Mouse (Mus musculus) C2C12 (cell line): Measurements from ENCODE around the gene Hist1h2ag. TPM values are rescaled to one million over a fixed set of nuclear protein-coding genes. Genes with fewer than 3 reads are reported as not detected.
"Not testable (repeated sequence)": the region's sequence is repeated elsewhere in the genome, so short reads cannot be mapped to it uniquely, and the experiment has no call there.

ENCODE experiments used
- H3K27me3 ChIP-seq: one replicate; pipeline ENCODE4 v1.6.1; 2011; ENCODE audit not compliant: control insufficient read depth, insufficient read depth, insufficient read length
- H3K36me3 ChIP-seq: one replicate; pipeline ENCODE4 v1.6.1; 2011; ENCODE audit not compliant: control insufficient read depth, insufficient read depth
- H3K4me3 ChIP-seq: one replicate; pipeline ENCODE4 v1.5.1; 2011; ENCODE audit warnings: mild to moderate bottlenecking, control low read depth; ENCODE audit not compliant: poor library complexity, insufficient read depth, severe bottlenecking
- H3K79me2 ChIP-seq: one replicate; pipeline ENCODE4 v1.6.1; 2011; ENCODE audit not compliant: control insufficient read depth, insufficient read depth
- H3K79me3 ChIP-seq: one replicate; pipeline ENCODE4 v1.6.1; 2011; ENCODE audit warnings: low read depth, control low read depth
- H3ac ChIP-seq: one replicate; pipeline ENCODE3; 2011; ENCODE audit warnings: low read depth; ENCODE audit not compliant: control insufficient read depth, insufficient read length
- CEBPB ChIP-seq: IDR thresholded peaks from one replicate; pipeline ENCODE4 v1.6.1; 2011; ENCODE audit warnings: low read depth, mild to moderate bottlenecking, control low read depth, moderate library complexity
- CTCF ChIP-seq: IDR thresholded peaks from one replicate; pipeline ENCODE4 v1.5.1; 2011; ENCODE audit not compliant: control insufficient read depth, insufficient read depth, insufficient read length
- FOSL1 ChIP-seq: IDR thresholded peaks from one replicate; pipeline ENCODE4 v1.8.0; 2011; ENCODE audit warnings: mild to moderate bottlenecking, low read length; ENCODE audit not compliant: poor library complexity, insufficient read depth, severe bottlenecking
- MAX ChIP-seq: IDR thresholded peaks from one replicate; pipeline ENCODE4 v1.6.1; 2011; ENCODE audit warnings: mild to moderate bottlenecking, control low read depth
- MYOD1 ChIP-seq: IDR thresholded peaks from one replicate; pipeline ENCODE4 v1.6.1; 2011; ENCODE audit warnings: low read depth; ENCODE audit not compliant: control insufficient read depth, insufficient read length
- MYOG ChIP-seq: IDR thresholded peaks from one replicate; pipeline ENCODE4 v1.6.1; 2011; ENCODE audit not compliant: control insufficient read depth, insufficient read length; ENCODE audit errors: extremely low read depth
- USF1 ChIP-seq: IDR thresholded peaks from one replicate; pipeline ENCODE4 v1.6.1; 2011; ENCODE audit warnings: low read depth, mild to moderate bottlenecking, control low read depth, moderate library complexity
- long read RNA-seq, 2 experiments: library from polyadenylated mRNA; unstranded; transcript quantifications; one replicate each; pipeline ENCODE4 v2.0.0; 2019 to 2020
- polyA plus RNA-seq: library from polyadenylated mRNA; unstranded; fragments of >200 nt; fragmentation: generic; extraction: Trizol; gene quantifications from one replicate; pipeline ENCODE4 v1.2.1, GENCODE M21; 2012; ENCODE audit warnings: missing spikeins

Hist1h2ag gene
- polyA plus RNA-seq, result 9.8 TPM
- long read RNA-seq, experiment 1, transcript Hist1h2ag-201 (1 exons, 485 nt), result major isoform, 6 of 6 reads
- long read RNA-seq, experiment 1, partial matches to known transcripts, result 0 of 6 reads
- long read RNA-seq, experiment 1, other reads (novel, unspliced or antisense), result 0 of 6 reads
- long read RNA-seq, experiment 2, result 0 reads

DNA sequence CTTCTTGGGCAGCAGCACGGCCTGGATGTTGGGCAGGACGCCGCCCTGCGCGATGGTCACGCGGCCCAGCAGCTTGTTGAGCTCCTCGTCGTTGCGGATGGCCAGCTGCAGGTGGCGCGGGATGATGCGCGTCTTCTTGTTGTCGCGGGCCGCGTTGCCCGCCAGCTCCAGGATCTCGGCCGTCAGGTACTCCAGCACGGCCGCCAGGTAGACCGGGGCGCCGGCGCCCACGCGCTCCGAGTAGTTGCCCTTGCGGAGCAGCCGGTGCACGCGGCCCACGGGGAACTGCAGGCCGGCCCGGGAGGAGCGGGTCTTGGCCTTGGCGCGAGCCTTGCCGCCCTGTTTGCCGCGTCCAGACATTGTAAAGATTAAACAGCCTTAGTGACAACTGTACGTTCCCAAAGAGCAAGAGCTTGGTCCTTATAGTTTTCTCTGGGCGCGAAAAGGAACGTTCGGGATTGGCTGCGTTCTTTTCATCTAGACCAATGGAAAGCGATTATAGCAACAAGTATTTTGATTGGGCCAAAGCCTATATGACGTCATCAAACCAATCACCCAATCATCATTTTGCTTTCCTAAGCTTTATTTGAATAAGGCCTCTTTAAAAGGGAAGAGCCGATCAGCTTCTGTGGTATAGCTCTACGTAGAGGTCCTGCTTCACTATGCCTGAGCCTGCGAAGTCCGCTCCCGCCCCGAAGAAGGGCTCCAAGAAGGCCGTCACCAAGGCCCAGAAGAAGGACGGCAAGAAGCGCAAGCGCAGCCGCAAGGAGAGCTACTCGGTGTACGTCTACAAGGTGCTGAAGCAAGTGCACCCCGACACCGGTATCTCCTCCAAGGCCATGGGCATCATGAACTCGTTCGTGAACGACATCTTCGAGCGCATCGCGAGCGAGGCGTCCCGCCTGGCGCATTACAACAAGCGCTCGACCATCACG is at the start of gene Hist1h2ag, which contains the start of gene Hist1h2bj:
Hist1h2ag (minus strand) TSS at position 377 of the 935 bp plus-strand sequence.
Hist1h2bj (plus strand) TSS at position 647 of the 935 bp plus-strand sequence.
- H3K79me2 ChIP-seq, H3K36me3 ChIP-seq, H3K79me3 ChIP-seq, H3K27me3 ChIP-seq: not testable (repeated sequence)
- Histone ChIP-seq H3K4me3 (peak within 1 kb of the TSS; percentile 15), H3ac (peak within 1 kb of the TSS; percentile 87)

DNA sequence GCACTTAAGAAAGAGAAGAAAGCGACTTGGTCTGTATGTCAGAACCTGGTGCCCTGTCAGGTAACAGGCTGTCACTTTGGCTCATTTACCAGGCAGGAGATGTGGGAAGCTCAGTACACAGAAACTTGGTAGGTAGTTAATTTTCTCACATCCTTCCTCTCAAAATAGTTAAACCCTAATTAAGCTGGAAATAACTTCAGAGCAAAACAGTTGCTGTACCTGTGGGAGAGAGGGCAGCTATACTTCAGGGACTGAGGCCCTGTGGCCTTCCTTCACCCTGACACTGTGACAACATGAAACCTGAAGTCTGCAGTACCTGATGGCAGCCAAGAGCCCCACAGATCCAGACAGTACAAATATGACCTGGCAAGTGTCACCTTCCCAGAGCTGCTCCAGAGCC is 41.4 kb upstream of the Hist1h2ag start, which contains the start of gene Vmn1r188:
Vmn1r188 (plus strand) TSS at position 301 of the 400 bp plus-strand sequence.
- not testable (repeated sequence) for H3K79me2 ChIP-seq, H3K27me3 ChIP-seq, H3K79me3 ChIP-seq, H3ac ChIP-seq, H3K36me3 ChIP-seq, H3K4me3 ChIP-seq

DNA sequence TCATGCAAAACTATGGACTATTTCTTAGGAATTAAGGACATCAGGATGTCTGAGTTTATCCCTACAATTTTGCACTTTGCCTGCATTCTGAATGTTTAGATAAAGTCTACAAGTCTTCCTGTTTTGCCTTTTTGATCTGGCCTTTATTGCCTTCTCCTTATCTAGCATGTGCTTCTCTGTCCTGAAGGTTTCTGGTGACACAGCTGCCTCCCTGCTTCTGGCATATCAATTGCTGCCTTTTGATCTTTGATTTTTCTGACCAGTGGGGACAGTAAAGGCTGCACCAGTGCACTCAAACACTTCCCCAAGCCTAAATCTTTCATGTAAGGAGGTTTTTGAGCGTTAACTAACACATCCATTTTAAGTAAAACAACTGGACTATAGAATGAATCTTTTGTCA is 20.7 kb upstream of the Hist1h2ag start:
- Histone ChIP-seq H3K27me3 (no peaks in the 10 kb centered on the region), H3K4me3 (no peak overlapping the region), H3K79me3 (no peaks in the 10 kb centered on the region), H3K79me2 (no peaks in the 10 kb centered on the region), H3ac (no peak overlapping the region), H3K36me3 (no peaks in the 10 kb centered on the region)
- TF ChIP-seq FOSL1, result no peak
- TF ChIP-seq MYOG, result no peak
- no peak for TF ChIP-seq CTCF
- no peak for TF ChIP-seq MYOD1
- TF ChIP-seq CEBPB, result no peak
- TF ChIP-seq MAX, result no peak
- TF ChIP-seq USF1, result no peak

DNA sequence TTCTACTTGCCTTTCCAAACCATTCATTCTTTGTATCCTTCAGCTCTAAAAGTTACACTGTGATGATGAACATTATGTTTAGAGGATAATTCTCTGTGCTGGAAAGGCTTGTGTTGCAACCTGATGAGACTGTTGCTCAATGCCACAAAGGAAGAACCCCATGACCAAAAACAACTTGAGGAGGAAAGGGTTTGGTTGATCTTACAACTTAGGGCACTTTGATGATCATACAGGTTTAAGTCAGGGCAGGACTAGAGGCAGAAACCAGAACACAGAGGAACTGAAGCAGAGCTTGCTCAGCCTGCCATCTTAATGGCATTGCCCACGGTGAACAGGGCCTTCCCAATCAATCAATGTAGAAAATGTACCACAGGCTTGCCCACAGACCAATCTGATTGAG is 18.7 kb upstream of the Hist1h2ag start:
- Histone ChIP-seq H3K79me3 (no peaks in the 10 kb centered on the region), H3ac (no peak overlapping the region), H3K79me2 (no peaks in the 10 kb centered on the region), H3K36me3 (no peaks in the 10 kb centered on the region), H3K4me3 (no peak overlapping the region), H3K27me3 (no peaks in the 10 kb centered on the region)
- no peak for TF ChIP-seq MYOG
- no peak for TF ChIP-seq FOSL1
- no peak for TF ChIP-seq USF1
- TF ChIP-seq CTCF, result no peak
- no peak for TF ChIP-seq CEBPB
- no peak for TF ChIP-seq MAX
- TF ChIP-seq MYOD1, result no peak

DNA sequence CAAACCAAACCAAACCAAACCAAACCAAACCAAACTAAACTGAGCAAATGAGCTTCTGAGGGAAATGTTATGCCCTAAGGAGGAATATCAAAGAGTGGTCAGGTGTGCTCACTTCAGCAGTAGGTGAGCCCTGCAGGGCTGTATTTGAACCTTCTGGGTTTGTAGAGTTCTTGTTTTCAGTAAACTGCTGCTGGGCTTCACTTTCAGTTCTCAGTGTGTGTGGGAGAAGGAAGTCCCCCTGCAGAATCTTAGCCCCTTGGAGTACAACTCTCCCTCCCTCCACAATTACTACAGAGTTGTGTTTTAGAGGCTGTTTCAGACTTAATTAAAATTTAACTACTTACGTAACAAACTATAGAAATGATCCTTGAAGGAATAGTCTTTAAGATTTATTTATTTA is 11.0 kb upstream of the Hist1h2ag start:
- no peaks in the 10 kb centered on the region for H3K27me3 ChIP-seq
- H3K4me3 ChIP-seq, result no peak overlapping the region
- H3ac ChIP-seq, result no peak overlapping the region
- H3K36me3 ChIP-seq, result no peaks in the 10 kb centered on the region
- TF ChIP-seq MYOD1 (no peak), FOSL1 (no peak), USF1 (no peak), MYOG (no peak), MAX (no peak), CTCF (no peak), CEBPB (no peak)
- H3K79me2 ChIP-seq, result no peaks in the 10 kb centered on the region
- no peaks in the 10 kb centered on the region for H3K79me3 ChIP-seq

DNA sequence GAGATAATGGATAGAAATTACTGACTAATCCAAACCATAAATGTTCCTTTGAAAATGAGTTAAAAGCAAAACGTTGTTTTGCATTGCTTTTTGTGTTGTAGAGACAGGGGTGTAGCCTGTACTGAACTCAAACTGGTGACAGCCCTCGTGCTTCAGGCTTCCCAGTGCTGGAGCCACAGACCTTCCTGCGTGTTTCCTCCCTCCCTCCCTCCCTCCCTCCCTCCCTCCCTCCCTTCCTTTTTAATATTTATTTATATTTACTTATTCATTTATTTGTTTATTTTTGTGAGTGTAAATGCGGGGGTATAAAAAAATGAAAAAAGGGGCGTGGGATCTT is 8.7 kb upstream of the Hist1h2ag start:
- H3K79me2 ChIP-seq, result no peaks in the 10 kb centered on the region
- H3K36me3 ChIP-seq, result no peaks in the 10 kb centered on the region
- H3K79me3 ChIP-seq, result no peaks in the 10 kb centered on the region
- H3K4me3 ChIP-seq, result peak overlapping the region; percentile 24
- no peak for TF ChIP-seq CTCF
- TF ChIP-seq MYOG, result no peak
- no peak for TF ChIP-seq USF1
- no peak for TF ChIP-seq MYOD1
- TF ChIP-seq MAX, result no peak
- TF ChIP-seq CEBPB, result no peak
- no peak for TF ChIP-seq FOSL1
- H3K27me3 ChIP-seq, result no peaks in the 10 kb centered on the region
- H3ac ChIP-seq, result no peak overlapping the region
